Mouse (Mus musculus): ENCODE data around the gene Srsf3.

Srsf3 gene

GRCm38 (mm10) chr17:29044925-29045319, 12.5 kb downstream of the Srsf3 start:
- peak; percentile 70 for DNase-seq (ENCODE audit: low read depth, low spot score)

DNA sequence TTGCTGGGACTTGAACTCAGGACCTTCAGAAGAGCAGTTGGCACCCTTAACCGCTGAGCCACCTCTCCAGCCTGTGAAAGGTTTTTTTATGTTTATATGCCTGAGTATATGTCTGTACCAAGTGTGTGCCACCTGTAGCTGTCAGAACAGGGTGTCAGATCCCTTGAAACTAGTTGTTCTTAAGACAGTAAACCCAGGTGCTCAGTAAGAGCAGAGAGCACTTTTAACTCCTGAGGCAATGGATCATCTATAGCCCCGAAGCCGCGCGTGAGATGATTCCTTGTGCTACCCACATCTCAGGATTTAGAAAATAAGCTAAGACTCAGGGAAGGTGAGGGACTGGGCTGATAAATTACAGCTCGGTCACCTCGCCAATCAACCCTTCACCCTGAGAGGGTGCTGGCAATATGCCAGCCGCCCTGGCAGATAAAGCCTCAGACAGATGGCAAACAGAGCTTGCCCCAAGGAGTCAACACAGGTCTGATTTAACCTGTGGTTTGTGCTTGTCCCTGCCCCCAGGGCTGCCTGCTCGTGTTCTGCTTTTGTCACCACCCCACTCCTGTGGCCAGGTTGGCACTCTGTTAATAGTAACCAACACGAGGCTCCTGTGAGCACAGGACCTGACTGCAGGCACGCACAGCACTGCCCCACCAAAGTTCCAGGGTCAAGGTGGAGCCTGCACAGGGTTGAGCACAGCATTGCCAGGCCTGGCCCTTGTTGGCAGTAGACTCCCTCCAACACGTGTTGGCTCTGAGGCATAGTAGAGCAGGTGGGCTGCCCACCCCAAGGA, 13.5 kb downstream of the Srsf3 start:
- no peak for DNase-seq (ENCODE audit: low read depth, low spot score)

GRCm38 (mm10) chr17:29046863-29047262, 14.4 kb downstream of the Srsf3 start:
- DNase-seq (ENCODE audit: low read depth, low spot score), result no peak

DNA sequence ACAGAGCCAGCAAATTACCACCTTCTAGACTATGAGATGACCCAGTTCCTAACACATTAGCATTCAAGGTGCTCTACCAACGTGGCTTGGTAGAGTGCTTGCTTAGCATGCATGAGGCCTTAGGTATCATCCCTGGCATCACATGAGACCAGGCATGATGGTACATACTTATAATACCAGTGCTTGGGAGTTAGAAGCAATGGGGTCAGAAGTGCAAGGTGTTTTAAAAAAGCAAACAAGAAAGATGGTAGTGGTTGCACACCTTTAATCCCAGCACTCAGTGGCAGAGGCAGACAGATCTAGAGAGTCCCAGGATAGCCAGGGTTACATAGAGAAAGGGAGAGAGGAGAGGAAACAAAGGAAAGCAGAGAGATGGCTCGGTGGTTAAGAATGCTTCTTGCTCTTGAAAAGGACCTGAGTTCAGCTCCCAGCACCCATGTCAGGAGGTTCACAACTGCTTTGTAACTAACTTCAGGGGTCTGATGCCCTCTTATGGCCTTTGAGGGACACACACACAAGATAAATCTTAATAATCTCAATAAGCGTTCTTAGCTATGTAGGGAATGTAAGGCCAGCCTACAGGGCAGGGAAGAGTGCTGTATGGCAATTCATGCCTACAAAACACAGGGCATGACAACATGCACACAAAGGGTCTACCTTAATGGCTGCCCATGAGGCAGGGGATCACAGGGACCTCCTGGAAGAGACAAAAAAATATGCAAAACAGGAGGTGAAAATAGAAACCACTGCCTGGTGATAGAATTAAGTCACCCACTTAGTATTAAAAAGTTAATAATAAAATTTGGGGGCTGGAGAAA, 15.5 kb downstream of the Srsf3 start:
- DNase-seq (ENCODE audit: low read depth, low spot score), result no peak

DNA sequence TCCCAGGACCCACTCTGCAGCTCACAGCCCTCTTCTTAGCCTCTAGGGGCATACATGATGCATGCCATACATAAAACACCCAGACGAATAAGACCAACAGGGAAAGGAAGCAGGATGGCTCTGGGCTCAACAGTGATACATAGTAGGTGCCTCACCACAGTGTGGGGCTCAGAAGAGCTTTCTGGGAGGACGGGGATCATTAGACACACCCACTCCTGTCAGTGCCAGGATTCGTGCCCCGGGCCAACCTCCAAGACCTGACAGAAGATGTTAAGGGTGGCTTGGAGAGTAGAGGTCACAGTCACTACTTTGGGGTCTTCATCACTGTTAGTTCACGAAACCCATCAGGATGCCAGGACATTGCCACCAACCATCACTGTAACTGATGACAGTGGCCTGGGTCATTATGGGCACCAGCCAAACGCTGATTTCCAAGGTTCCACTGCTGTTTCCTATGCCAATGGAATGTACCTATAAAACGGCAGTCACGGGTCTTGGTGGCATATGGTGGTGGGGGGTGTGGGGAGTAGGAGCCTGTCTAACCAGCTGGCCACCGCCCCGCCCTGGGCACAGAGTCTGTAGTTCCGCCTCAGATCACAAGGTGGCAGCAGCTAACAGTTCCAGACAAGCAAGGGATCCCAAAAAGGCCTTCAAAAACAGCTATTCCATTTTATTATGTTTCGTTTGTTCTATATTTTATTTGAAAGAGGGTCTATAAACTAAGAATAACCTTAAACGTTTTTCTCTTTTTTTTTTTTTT, 16.5 kb downstream of the Srsf3 start:
- peak; percentile 88 for DNase-seq (ENCODE audit: low read depth, low spot score)

DNA sequence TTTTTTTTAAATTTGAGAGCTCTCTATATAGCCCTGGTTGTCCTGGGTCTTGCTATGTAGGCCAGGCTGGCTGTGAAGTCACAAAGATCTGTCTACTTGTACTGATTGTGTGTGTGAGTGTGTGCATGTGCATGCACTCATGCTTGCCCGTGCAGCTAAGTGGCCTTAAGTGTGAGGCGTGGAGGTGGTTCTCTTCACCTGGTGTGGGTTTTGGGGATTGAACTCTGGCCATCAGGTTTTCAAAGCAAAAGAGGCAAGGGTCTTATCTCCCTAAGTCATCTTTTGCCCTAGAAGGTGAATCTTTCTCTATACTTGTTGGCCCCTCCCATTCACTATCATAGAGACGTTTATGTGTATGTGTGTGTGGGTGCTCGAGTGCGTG, 17.1 kb downstream of the Srsf3 start:
- DNase-seq (ENCODE audit: low read depth, low spot score), result no peak

DNA sequence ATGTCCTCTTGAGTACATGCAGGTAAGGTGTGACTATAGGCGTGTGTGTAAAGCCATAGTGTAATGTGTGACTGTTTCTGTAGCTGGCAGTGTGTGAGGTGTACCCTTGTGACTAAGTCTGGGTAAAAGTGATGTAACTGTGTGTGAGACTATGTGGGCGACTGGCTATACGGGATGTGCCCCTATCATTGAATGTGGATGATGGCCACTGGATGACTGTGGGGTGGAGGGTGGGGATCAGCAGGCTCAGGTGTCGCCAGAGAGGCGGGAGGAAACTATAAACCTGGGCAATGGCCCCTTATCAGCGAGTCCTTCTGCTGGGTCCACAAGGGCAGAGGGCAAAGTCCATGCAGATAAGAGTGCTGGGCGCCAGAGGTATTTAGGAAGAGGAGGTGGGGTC, 17.5 kb downstream of the Srsf3 start:
- DNase-seq (ENCODE audit: low read depth, low spot score), result no peak

- DNase-seq (ENCODE audit: low read depth, low spot score), result no peak
Measured at GRCm38 (mm10) chr17:29050791-29051190, 18.4 kb downstream of the Srsf3 start.

DNA sequence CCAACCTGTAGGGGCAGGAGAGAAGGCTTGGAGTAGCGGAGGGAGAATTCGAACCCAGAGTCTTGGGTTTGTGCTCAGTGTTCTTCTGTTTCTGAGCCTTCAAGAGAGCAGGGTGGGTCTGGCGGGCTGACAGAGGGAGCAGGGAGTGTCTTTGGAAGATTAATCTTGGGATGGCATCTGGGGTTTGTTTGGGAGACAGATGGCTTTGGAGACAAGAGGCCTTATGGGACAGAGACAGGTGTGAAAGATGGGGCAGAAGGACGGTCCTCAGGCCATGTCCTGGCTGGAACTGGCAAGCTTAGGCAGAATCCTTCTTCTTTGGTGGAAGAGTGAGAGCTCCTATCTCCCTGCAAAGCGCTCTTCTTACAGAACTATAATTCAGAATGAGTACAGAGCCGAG, 20.6 kb downstream of the Srsf3 start:
- no peak for DNase-seq (ENCODE audit: low read depth, low spot score)

DNA sequence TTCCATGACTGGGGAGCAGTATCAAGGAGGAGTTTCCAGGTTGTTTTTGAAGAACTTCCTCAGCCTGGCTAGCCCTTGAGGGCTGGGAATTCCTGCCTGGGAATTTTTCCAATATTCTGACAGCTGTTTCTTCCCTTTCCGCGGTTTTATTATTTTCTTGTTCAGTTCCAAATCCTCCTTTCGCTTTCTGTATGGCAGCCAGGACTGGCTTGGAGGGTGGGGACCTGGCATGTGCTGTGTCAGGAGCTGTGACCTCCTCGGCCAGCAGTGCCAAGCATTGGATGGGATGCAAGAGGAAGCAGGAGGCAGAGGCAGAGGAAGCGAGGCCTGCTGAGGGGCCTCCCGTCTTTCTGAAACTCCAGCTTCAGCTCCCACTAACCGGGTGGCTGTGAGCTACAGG, 21.4 kb downstream of the Srsf3 start:
- DNase-seq (ENCODE audit: low read depth, low spot score), result no peak

DNA sequence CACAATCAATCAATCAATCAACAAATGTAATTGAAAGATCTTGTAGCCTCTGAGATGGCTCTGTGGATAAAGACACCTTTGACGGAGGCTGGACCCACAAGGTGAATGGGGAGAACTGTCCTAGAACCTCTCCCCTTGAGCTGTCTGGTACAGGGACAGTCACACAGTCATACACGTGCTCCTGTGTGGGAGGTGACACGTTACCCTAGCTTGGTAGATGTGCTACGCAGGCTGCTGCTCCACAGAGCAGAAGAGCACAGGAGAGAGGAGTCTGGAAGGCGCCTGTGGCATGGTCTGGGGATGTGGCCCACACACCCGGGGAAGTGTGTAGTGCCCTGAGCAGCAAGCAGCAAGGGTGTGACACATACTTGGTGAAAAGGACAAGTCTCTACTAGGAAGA, 22.0 kb downstream of the Srsf3 start:
- no peak for DNase-seq (ENCODE audit: low read depth, low spot score)

DNA sequence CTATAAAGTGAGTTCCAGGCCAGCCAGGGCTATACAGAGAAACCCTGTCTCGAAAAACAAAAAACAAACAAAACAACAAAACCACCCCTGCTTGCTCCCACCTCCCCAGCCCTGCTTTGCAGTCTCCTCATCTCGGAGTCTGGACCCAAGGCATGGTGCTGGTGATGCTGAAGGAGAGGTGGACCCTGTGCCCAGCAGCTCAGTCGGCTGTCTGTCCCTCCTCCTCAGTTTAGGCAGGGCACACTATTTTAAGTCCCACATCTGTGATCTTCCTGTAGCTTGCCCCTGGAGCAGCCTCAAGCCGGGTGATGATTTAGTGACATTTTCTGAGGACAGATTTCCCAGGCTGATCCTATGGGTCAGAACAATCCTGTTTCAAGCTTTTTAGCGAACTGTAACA, 23.2 kb downstream of the Srsf3 start:
- DNase-seq (ENCODE audit: low read depth, low spot score), result no peak

DNA sequence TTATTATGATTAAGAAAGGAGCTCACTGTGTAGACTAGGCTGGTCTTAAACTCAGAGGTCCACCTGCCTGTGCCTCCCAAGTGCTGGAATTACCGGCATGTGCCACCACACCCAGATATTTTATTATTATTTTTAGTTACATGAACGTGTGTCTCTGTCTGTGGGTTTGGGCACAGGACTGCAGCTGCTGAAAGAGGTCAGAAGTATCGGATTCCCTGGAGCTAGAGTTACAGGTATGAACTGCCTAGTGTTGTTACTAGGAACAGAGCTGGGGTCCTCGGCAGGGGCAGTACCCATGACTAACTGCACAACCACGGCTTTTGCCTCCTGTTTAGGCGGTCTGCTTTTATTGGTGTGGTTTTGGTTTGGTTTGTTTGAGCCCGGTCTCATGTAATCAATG, 23.8 kb downstream of the Srsf3 start:
- no peak for DNase-seq (ENCODE audit: low read depth, low spot score)

DNA sequence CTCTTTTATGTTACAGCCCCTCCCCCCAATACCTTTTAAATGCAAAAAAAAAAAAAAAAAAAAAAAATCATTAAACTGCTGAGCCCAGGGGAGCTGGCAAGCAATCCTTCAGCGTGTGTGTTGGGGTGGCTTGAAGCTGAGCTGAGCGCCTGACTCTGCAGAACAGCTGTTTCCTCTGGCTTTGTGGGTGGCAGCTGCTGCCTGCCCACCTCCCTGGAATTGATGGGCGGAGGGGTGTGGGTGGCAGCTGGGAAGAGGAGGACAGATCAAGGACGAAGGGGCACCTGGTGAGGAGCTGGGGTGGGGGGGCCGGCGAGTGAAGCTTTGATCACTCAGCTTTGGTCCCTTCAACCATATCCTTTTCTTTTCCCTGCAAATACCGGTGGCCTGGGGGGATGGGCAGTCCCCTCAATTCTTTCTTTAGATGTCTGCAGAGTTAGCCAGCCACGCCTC, 24.3 kb downstream of the Srsf3 start:
- no peak for DNase-seq (ENCODE audit: low read depth, low spot score)

GRCm38 (mm10) chr17:29057361-29057890, 25.0 kb downstream of the Srsf3 start:
- DNase-seq (ENCODE audit: low read depth, low spot score), result no peak

DNA sequence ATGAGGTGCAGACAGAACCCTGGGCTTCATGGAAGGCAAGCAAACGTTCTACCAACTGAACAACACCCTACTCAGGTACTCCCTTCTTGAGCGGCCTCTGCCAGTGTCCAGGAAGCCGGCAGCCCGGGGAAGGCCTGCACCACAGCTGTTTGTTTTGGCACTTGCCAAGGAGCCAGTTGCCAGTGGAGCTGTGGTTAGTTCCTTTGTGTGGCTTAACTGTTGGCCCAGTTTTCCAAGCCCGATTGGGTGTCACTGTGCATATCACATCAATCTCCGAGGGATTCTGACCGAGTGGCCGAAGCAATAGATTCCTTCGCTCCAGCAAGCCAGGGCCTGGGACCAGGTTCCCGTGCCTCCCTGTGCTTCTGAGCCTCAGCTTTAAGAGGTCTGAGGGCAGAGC, 25.5 kb downstream of the Srsf3 start:
- DNase-seq (ENCODE audit: low read depth, low spot score), result no peak

DNA sequence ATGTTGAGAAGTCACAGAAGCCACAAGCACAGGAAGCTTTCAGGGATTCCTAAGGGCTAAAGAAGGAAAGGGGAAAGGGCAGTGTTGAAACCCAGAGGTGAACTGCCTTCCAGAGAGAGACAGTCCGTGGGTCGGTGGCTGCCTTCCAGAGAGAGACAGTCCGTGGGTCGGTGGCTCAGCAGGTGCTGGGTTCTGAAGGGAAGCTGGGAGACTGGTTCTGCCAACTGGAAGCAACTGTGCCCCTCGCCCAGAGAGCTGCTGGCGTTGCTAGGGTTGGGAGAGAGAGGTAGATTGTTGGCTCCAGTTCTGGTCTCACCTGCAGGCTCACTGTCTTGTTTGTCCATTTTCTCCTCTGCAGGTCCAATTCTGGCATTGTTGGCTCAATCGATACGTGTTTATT, 26.1 kb downstream of the Srsf3 start:
- no peak for DNase-seq (ENCODE audit: low read depth, low spot score)

DNA sequence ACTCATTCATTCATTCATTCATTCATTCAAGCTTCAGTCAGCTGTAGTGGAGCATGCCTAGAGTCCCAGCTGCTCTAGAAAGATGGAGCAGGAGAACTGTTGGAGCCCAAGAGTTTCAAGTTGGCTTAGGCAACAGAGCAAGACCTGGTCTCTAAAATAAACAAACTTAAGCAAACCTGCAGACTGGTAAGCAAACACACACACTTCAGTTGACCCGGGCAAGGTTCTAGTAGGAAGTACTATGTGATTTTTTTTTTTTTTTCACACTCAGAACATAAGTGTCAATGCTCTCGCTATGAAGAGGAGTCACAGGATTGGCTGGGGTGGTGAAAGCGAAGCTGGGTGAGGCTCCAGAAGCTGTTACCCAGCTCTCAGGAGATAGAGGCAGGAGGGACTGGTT, 27.2 kb downstream of the Srsf3 start:
- no peak for DNase-seq (ENCODE audit: low read depth, low spot score)

- DNase-seq (ENCODE audit: low read depth, low spot score), result no peak
Measured at GRCm38 (mm10) chr17:29060946-29061345, 28.5 kb downstream of the Srsf3 start.

DNA sequence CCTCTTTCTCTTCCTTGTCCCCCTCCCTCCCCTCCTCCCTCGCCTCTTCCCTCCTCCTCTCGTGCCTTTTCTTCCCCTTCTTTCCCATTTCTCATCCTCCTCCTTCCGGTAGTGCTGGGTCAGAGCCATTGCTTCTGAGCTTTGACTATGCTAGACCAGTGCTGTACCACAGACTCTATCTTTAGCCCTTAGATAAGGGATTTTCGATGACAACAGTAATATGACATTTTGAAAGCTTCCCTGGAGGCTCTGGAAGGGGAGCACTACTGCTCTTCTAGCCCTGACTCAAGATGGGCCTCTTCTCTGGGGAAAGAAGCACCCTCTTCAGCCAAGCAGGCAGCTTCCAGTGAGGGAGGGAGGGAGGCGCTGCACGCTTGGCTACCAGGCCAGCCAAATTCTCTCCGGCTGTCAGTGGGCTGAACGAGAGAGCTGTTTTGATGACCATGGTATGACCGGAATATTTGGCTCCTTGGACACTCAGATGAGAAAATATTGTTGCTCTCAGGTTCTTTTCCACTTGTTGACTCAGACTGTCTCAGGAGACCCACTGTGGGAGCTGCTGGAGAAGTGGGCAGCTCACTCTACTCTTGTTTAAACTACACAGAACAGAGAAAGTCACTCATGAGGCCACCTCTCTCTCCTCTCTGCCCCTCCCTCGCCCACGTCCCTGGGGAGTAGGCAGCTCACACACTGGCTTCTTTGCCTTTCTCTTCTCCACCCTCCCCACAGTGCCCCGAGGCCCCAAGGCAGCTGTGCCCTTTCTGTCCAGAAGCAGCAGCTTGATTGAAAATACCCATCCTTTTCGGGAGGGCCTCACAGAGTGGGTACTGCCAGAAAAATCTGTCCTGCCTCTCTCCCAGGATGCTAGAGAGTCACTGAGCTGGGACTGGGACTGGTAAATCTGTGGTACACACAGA, 29.9 kb downstream of the Srsf3 start:
- DNase-seq (ENCODE audit: low read depth, low spot score), result no peak

Data from mesoderm, embryonic 11.5 days (tissue).